Mouse (Mus musculus) CH12.LX (cell line): Measurements from ENCODE around the gene Chrnb1.

Experiments used
- CTCF ChIP-seq, 2 experiments: IDR thresholded peaks in 1 of 2; conservative IDR thresholded peaks in 1 of 2; 2 replicates each; pipeline ENCODE4 v1.5.1; 2011 to 2012; ENCODE audit warnings: low read depth in 2 of 2, low read length in 2 of 2, improper control_type of control experiment in 1 of 2, inconsistent platforms in 1 of 2, mild to moderate bottlenecking in 1 of 2, moderate library complexity in 1 of 2
- HCFC1 ChIP-seq: IDR thresholded peaks from 2 replicates; pipeline ENCODE4 v1.6.1; 2012; ENCODE audit warnings: low read depth, mild to moderate bottlenecking, inconsistent platforms, low read length, improper control_type of control experiment
- KAT2A ChIP-seq: IDR thresholded peaks from 2 replicates; pipeline ENCODE4 v1.6.1; 2012; ENCODE audit warnings: low read length, improper control_type of control experiment, inconsistent platforms; ENCODE audit not compliant: insufficient replicate concordance
- MEF2A ChIP-seq: IDR thresholded peaks from 2 replicates; pipeline ENCODE4 v1.6.1; 2014; ENCODE audit warnings: low read depth, mild to moderate bottlenecking, inconsistent platforms, low read length, improper control_type of control experiment, borderline replicate concordance
- MYC ChIP-seq: IDR thresholded peaks from 2 replicates; pipeline ENCODE4 v1.6.1; 2011; ENCODE audit warnings: low read depth, mild to moderate bottlenecking, improper control_type of control experiment, low read length
- NRF1 ChIP-seq: IDR thresholded peaks from 2 replicates; pipeline ENCODE4 v1.6.1; 2014; ENCODE audit warnings: low read depth, mild to moderate bottlenecking, inconsistent platforms, low read length, improper control_type of control experiment, moderate library complexity
- POLR2A ChIP-seq: IDR thresholded peaks from 2 replicates; pipeline ENCODE4 v1.6.1; 2011; ENCODE audit warnings: low read depth, mild to moderate bottlenecking, improper control_type of control experiment, low read length
- ZC3H11A ChIP-seq: IDR thresholded peaks from 2 replicates; pipeline ENCODE4 v1.6.1; 2012; ENCODE audit warnings: low read depth, mild to moderate bottlenecking, inconsistent platforms, low read length, improper control_type of control experiment
- ZMIZ1 ChIP-seq: IDR thresholded peaks from 2 replicates; pipeline ENCODE4 v1.6.1; 2012; ENCODE audit warnings: low read depth, mild to moderate bottlenecking, inconsistent platforms, low read length, improper control_type of control experiment

GRCm38 (mm10) chr11:69810280-69810679 lies 14.5 kb upstream of the Chrnb1 start:
- no peak for TF ChIP-seq HCFC1
- no peak for TF ChIP-seq POLR2A
- TF ChIP-seq NRF1: no peak
- no peak for TF ChIP-seq MEF2A
- peak in 1 of 2 experiments; percentile 42; a peak in 2 of 4 replicates for TF ChIP-seq CTCF (conservative IDR thresholded peaks at IDR 0.05 in 1 of 2, IDR thresholded peaks at IDR 0.05 in 1 of 2; ENCODE audit: low read depth in 2 of 2, low read length in 2 of 2)
- no peak for TF ChIP-seq MYC
- TF ChIP-seq KAT2A: no peak
- no peak for TF ChIP-seq ZC3H11A
- no peak for TF ChIP-seq ZMIZ1
